Mouse (Mus musculus) embryonic facial prominence, embryonic 10.5 days (tissue): Measurements from ENCODE around the gene Dnah12. TPM values are rescaled to one million over a fixed set of nuclear protein-coding genes. Genes with fewer than 3 reads are reported as not detected.
A peak's percentile ranks its signal among the peaks of the same experiment; 100 is the strongest.

Source experiments
- DNase-seq: peaks from one replicate; pipeline ENCODE4 v3.0.0-alpha.2; 2017; ENCODE audit warnings: low spot score
- H3K27ac ChIP-seq: fragments of 300-500 bp; sonication (generic); replicated peaks from 2 replicates; pipeline ENCODE4 v1.5.1; 2016; ENCODE audit warnings: mild to moderate bottlenecking
- H3K27me3 ChIP-seq: fragments of 300-500 bp; sonication (generic); replicated peaks from 2 replicates; pipeline ENCODE4 v1.6.1; 2016; ENCODE audit warnings: low read depth, mild to moderate bottlenecking; ENCODE audit not compliant: poor library complexity, severe bottlenecking
- H3K36me3 ChIP-seq: fragments of 300-500 bp; sonication (generic); replicated peaks from 2 replicates; pipeline ENCODE4 v1.6.1; 2016; ENCODE audit warnings: mild to moderate bottlenecking, moderate library complexity
- H3K4me1 ChIP-seq: fragments of 300-500 bp; sonication (generic); 2 replicates; pipeline ENCODE4 v1.6.1; 2016
- H3K4me3 ChIP-seq: fragments of 300-500 bp; sonication (generic); 2 replicates; pipeline ENCODE4 v1.5.1; 2016; ENCODE audit warnings: mild to moderate bottlenecking, moderate library complexity
- H3K9me3 ChIP-seq: fragments of 300-500 bp; sonication (generic); 2 replicates; pipeline ENCODE4 v1.6.1; 2016; ENCODE audit warnings: mild to moderate bottlenecking
- WGBS: fragments of 180-500 bp; shearing (Covaris S2); methylation state at CpG from one replicate; pipeline ENCODE4 v1.1.7; 2016; 5-methylcytosine and 5-hydroxymethylcytosine counted together
- polyA plus RNA-seq: library from polyadenylated mRNA; unstranded; fragments of >200 nt; fragmentation: Nextera tagmentation; extraction: Ambion mirVana; gene quantifications from 2 replicates; pipeline ENCODE4 v1.2.1, GENCODE M21; 2016

The Dnah12 gene
- polyA plus RNA-seq = not detected in 2 replicates

- Histone ChIP-seq H3K4me1 (no peaks in the 10 kb centered on the region), H3K4me3 (no peak within 1 kb of the TSS), H3K27ac (no peak within 1 kb of the TSS), H3K36me3 (no peaks in the 10 kb centered on the region), H3K9me3 (0 out of 2 replicates have a peak, but pooled peaks cover 2% of the 10 kb centered on the region), H3K27me3 (no peaks in the 10 kb centered on the region)
- WGBS = 93% methylated on average over 3 of the region's 3 CpGs
- no peak for DNase-seq
Observed at GRCm38 (mm10) chr14:26692974-26693373, at the start of gene Dnah12. Gene Dnah12 (plus strand): TSS chr14:26693274.

DNA sequence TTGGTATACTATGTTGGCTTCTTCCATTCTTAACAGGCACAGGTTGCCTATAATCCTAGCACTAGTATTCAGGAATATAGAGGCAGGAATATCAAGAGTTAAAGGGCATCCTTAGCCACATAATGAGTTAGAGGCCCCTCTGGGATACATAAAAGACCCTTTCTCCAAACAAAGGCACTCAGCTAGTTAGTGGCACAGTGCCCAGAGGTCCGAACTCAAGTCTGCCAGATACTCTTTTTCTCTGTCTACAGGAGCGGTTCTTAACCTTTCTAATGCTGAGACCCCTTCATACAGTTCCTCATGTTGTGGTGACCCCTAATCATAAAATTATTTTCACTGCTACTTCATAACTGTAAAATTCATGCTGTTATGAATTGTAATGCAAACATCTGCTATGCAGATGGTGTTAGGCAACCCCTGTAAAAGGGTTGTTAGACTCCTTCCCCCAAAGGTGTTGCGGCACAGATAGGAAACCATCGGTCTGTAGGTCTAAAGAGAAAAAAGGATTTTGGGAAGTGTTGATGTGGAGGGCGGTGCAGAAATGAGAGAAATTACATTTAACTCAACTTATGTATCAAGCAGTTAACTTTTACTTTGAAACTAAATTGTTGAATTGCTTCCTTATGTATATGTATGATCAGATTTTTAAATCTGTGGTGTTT lies 47.0 kb upstream of the Dnah12 start:
- 78% methylated on average over 5 of the region's 5 CpGs for WGBS
- H3K27ac ChIP-seq = no peak overlapping the region
- peaks cover 37% of the 10 kb centered on the region for H3K36me3 ChIP-seq
- no peak overlapping the region for H3K4me3 ChIP-seq
- no peaks in the 10 kb centered on the region for H3K27me3 ChIP-seq
- H3K9me3 ChIP-seq = no peaks in the 10 kb centered on the region
- no peaks in the 10 kb centered on the region for H3K4me1 ChIP-seq
- no peak for DNase-seq

DNA sequence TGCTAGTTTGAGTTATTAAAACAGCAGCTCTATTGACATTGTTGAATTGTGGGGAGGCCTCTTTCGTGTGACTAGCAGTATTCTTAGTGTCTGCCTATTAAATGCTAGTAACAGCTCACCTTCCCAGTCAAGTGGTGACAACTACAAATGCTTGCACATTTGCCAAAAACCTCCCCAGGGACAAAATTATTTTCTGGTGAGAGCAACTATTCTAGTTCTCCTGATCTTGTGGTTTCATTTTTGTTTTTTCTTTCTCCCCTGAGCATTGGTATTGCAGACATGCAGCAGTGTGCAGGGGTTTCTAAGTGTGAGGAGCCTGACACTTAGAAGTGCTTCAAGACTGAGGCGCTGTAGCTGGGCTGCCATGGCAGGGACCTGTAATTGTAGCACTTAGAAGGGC lies 45.3 kb upstream of the Dnah12 start:
- no peaks in the 10 kb centered on the region for H3K27me3 ChIP-seq
- H3K4me3 ChIP-seq = no peak overlapping the region
- no peak for DNase-seq
- WGBS = 89% methylated on average over 2 of the region's 2 CpGs
- H3K9me3 ChIP-seq = no peaks in the 10 kb centered on the region
- no peaks in the 10 kb centered on the region for H3K4me1 ChIP-seq
- H3K36me3 ChIP-seq = peaks cover 53% of the 10 kb centered on the region
- no peak overlapping the region for H3K27ac ChIP-seq

GRCm38 (mm10) chr14:26651901-26652300 lies 41.2 kb upstream of the Dnah12 start:
- Histone ChIP-seq H3K27ac (no peak overlapping the region), H3K36me3 (peaks cover 90% of the 10 kb centered on the region), H3K4me3 (no peak overlapping the region), H3K4me1 (no peaks in the 10 kb centered on the region), H3K9me3 (no peaks in the 10 kb centered on the region), H3K27me3 (no peaks in the 10 kb centered on the region)
- DNase-seq = no peak

GRCm38 (mm10) chr14:26658178-26658577 lies 34.9 kb upstream of the Dnah12 start:
- no peaks in the 10 kb centered on the region for H3K9me3 ChIP-seq
- peaks cover 76% of the 10 kb centered on the region for H3K36me3 ChIP-seq
- H3K27ac ChIP-seq = no peak overlapping the region

GRCm38 (mm10) chr14:26660233-26660632 lies 32.8 kb upstream of the Dnah12 start:
- WGBS = 95% methylated on average over 1 of the region's 1 CpGs
- H3K36me3 ChIP-seq = peaks cover 73% of the 10 kb centered on the region
- H3K27ac ChIP-seq = no peak overlapping the region
- no peak overlapping the region for H3K4me3 ChIP-seq
- no peaks in the 10 kb centered on the region for H3K9me3 ChIP-seq
- no peaks in the 10 kb centered on the region for H3K4me1 ChIP-seq
- no peaks in the 10 kb centered on the region for H3K27me3 ChIP-seq
- DNase-seq = no peak

More at GRCm38 (mm10) chr14:26658178-26658577, 34.9 kb upstream of the Dnah12 start:
- DNase-seq = no peak
- Histone ChIP-seq H3K4me3 (no peak overlapping the region), H3K4me1 (no peaks in the 10 kb centered on the region), H3K27me3 (no peaks in the 10 kb centered on the region)

- DNase-seq = no peak
- WGBS = 94% methylated on average over 3 of the region's 3 CpGs
- Histone ChIP-seq H3K4me1 (peaks cover 10% of the 10 kb centered on the region), H3K27ac (no peak overlapping the region), H3K9me3 (no peaks in the 10 kb centered on the region), H3K4me3 (no peak overlapping the region), H3K36me3 (peaks cover 69% of the 10 kb centered on the region), H3K27me3 (no peaks in the 10 kb centered on the region)
Observed at GRCm38 (mm10) chr14:26662016-26662415, 31.1 kb upstream of the Dnah12 start.

DNA sequence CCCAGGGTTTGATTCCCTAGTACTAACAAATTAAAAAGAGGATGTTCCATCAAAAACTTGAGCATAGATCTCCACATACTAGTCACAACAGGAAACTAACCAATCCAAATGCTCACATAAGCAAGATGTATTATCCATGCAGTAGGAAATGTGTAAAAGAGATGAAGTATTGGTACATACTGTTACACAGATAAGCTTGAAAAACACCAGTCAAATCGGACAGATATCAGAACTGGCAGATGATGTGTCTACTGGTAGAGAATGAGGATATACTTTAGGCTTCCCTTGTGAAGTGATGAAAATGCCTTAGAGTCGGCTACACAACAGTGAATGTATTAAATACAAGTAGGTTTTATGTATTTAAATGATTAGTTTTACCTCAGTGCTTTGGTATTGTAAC lies 30.6 kb upstream of the Dnah12 start:
- H3K36me3 ChIP-seq = peaks cover 64% of the 10 kb centered on the region
- DNase-seq = no peak
- 86% methylated on average over 2 of the region's 2 CpGs for WGBS
- no peak overlapping the region for H3K4me3 ChIP-seq
- no peaks in the 10 kb centered on the region for H3K27me3 ChIP-seq
- H3K4me1 ChIP-seq = peaks cover 14% of the 10 kb centered on the region
- H3K27ac ChIP-seq = no peak overlapping the region
- H3K9me3 ChIP-seq = no peaks in the 10 kb centered on the region

DNA sequence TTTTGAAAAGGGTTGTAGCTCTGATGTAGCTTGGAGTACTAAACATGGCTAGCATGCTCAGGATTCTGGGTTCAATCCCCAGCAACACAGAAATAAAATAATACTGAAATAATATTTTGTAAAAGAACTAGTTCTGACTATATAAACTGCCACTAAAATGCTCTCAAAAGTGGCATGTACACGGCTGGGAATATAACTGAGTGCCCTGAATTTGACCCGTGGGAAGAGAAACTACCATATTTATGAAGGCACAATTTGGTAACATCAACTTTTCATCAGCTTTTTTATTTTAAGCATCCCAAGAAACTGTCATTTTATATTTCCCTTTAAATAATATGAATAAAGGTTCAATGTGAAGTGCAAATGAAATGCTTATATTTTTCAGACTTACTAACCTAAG lies 29.2 kb upstream of the Dnah12 start:
- peaks cover 51% of the 10 kb centered on the region for H3K36me3 ChIP-seq
- H3K9me3 ChIP-seq = no peaks in the 10 kb centered on the region
- DNase-seq = no peak
- no peaks in the 10 kb centered on the region for H3K27me3 ChIP-seq
- peaks cover 26% of the 10 kb centered on the region for H3K4me1 ChIP-seq
- WGBS = 92% methylated on average over 2 of the region's 2 CpGs
- no peak overlapping the region for H3K4me3 ChIP-seq
- H3K27ac ChIP-seq = no peak overlapping the region

DNA sequence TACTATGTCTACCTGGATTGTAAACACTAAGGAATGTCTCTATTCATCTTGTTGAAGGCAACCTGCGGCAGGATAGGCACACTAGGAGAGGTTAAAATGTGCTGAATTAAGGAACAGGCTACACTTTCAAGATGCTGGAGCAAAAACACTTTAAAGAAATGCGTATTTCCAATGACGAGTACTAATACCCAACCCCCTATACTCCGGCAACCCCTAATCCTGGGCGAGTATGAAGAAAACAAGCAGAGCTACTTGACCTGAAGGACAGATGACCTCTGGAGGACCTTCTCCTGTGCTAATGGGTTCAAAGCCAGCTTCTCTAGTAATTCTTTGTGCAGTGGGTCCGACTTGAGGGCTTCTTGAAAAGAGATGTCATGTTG lies 25.1 kb upstream of the Dnah12 start:
- peak; percentile 11 for DNase-seq

DNA sequence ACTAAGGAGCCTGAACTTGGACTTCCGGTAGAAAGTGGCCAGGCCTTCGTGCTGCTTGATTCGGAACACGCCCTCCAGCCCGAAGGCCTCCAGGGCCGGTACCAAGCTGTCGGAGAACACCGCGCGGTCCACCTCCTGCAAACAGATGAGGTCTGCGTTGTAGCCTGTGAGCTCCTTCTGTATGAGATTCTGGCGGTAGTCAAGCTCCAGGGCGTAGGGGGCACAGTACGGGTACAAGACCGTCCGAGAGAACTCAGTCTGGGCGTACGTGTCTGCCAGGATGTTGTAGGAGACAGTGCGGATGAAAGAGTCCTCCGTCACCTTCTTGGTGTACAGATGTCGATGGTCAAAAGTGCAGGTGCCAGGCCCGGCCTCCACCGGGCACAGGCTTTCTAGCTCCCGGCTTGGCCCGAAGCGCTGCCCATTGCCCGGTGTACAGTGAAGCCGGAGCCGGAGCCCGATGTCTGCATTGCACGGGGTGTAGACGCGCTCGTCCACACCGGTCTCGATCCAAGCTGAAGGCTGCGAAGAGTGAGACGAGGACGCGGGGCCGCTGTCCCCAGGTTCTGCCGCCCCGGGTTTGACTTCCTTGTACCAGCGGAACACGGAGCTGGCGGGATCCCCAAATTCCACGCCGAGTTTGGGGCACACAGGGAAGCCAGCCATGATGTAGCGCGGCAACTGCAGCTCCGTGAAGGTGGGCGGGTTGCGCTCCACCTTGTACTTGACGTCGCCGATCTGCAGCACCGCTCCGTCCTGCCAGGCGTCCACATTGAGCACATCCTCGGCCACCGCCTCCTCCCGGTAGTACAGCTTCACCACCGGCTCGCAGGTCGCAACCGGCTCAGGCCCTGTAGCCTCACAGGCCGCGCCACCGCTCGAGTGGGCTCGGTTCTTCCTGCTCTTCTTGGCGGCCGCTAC lies 24.4 kb upstream of the Dnah12 start:
- DNase-seq = peak; percentile 61
- WGBS = 1% methylated on average over 73 of the region's 73 CpGs

More for the DNA sequence above, 25.1 kb upstream of the Dnah12 start:
- Histone ChIP-seq H3K27ac (peak overlapping the region; percentile 96), H3K4me1 (peaks cover 30% of the 10 kb centered on the region), H3K36me3 (peaks cover 31% of the 10 kb centered on the region), H3K27me3 (no peaks in the 10 kb centered on the region), H3K9me3 (no peaks in the 10 kb centered on the region), H3K4me3 (peak overlapping the region; percentile 98)
- 23% methylated on average over 6 of the region's 6 CpGs for WGBS

DNA sequence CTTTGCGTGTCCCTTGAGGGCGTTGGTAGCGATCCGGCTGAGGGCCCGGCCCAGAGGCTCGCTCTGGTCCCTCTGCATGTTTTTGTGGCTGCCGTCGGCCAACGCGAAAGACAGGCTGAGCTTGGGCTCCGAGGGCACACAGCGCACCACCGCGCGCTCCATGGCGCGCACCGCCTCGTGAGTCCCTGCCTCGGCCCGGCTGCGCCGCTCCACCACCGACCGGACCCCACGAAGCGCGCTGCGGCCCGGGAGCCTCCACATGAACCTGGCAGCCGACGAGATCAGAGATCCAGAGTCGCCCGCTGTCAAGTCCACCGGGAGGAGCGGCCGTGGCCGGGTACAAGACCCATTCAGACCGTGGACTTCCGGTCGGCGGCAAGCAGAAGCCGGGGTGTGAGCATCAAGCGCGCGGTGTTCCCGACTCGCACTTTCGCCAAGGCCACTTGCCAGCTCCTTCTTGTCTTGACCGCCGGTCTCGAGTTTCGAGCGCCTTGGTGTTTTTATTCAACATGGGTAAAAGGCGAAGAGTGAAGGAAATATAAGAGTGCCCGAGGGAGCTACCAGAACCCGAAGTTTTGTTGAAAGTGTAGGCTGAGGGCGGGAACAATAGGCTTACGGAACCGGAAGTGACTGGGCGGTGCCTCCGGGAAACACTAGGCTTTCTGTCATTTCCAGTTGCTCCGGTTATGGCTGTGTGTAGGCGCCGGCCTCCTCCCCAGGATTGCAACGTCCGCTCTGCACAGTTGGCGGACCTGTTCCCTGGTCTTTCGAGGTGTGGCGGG lies 23.6 kb upstream of the Dnah12 start, which contains the start of gene Pde12:
Gene Pde12 (minus strand): TSS at position 592 of the 782 bp plus-strand sequence.
- WGBS = under 1% methylated on average over 70 of the region's 70 CpGs
- Histone ChIP-seq H3K27ac (peak within 1 kb of the TSS; percentile 96), H3K9me3 (no peaks in the 10 kb centered on the region), H3K4me3 (peak within 1 kb of the TSS; percentile 98), H3K27me3 (no peaks in the 10 kb centered on the region), H3K4me1 (peaks cover 30% of the 10 kb centered on the region), H3K36me3 (peaks cover 21% of the 10 kb centered on the region)
- peak; percentile 88 for DNase-seq

More for the DNA sequence above, 24.4 kb upstream of the Dnah12 start:
- Histone ChIP-seq H3K27me3 (no peaks in the 10 kb centered on the region), H3K9me3 (no peaks in the 10 kb centered on the region), H3K4me3 (peak overlapping the region; percentile 98), H3K27ac (peak overlapping the region; percentile 96), H3K36me3 (peaks cover 29% of the 10 kb centered on the region), H3K4me1 (peaks cover 30% of the 10 kb centered on the region)
